In genomic region chr1:172525027-172525764, GRCm38 (mm10) we compare ENCODE assay signal across 8 mouse cellular contexts. TPM values are rescaled to one million over a fixed set of nuclear protein-coding genes. Genes with fewer than 3 reads are reported as not detected.
A peak's percentile ranks its signal among the peaks of the same experiment; 100 is the strongest.
DNase-seq lines count a peak whose midpoint lies in the region; ATAC-seq and TF ChIP-seq lines count a peak whose summit lies in the region.

No protein-coding gene starts in this region.

- peak; percentile 89 for TF ChIP-seq EP300 in heart, postnatal 0 days (IDR thresholded peaks at IDR 0.05; ENCODE audit: low read depth)

- H3K27me3 ChIP-seq in heart, postnatal 0 days (ENCODE audit: control insufficient read depth, insufficient read depth, low read length) = peaks cover 16% of the 10 kb centered on the region; the same call in 1 of the 2 replicates
- H3K27me3 ChIP-seq in midbrain, postnatal 0 days (ENCODE audit: insufficient read depth, low read length) = no peaks in the 10 kb centered on the region

- no peak overlapping the region for H3K9ac ChIP-seq in heart, postnatal 0 days (replicated peaks; ENCODE audit: low read depth, low read length)
- H3K9ac ChIP-seq in midbrain, postnatal 0 days (replicated peaks; ENCODE audit: low read length, poor library complexity, severe bottlenecking) = no peak overlapping the region

- H3K4me2 ChIP-seq in heart, postnatal 0 days (ENCODE audit: low read depth, low read length) = peak overlapping the region; percentile 49
- no peak overlapping the region for H3K4me2 ChIP-seq in midbrain, postnatal 0 days (ENCODE audit: low read depth, low read length, poor library complexity, severe bottlenecking)

- H3K27ac ChIP-seq in heart, postnatal 0 days (ENCODE audit: low read depth) = peak overlapping the region; percentile 88
- no peak overlapping the region for H3K27ac ChIP-seq in midbrain, postnatal 0 days (ENCODE audit: low read depth, low read length)

- DNase-seq in layer of hippocampus, adult 9-11 months = peak; percentile 68
- no peak for DNase-seq in layer of hippocampus, postnatal 10 days (ENCODE audit: low spot score in 2 of 2)
- peak; percentile 37 to 48 for DNase-seq in adrenal gland, postnatal 36 days
- DNase-seq in heart, postnatal 0 days (ENCODE audit: low spot score) = peak; percentile 70
- peak; percentile 47 to 67 for DNase-seq in kidney, postnatal 25 days
- DNase-seq in midbrain, postnatal 0 days (ENCODE audit: low spot score) = no peak
- no peak for DNase-seq in cerebellum, adult 11-12 months
- DNase-seq in cerebellum, adult 18-20 months = no peak

- H3K9me3 ChIP-seq in heart, postnatal 0 days (replicated peaks; ENCODE audit: control insufficient read depth, low read length) = no peaks in the 10 kb centered on the region
- no peaks in the 10 kb centered on the region for H3K9me3 ChIP-seq in midbrain, postnatal 0 days (ENCODE audit: low read length)

- H3K4me3 ChIP-seq in heart, postnatal 0 days (ENCODE audit: low read depth, low read length) = no peak overlapping the region
- no peak overlapping the region for H3K4me3 ChIP-seq in midbrain, postnatal 0 days (ENCODE audit: low read depth, low read length)

- H3K36me3 ChIP-seq in heart, postnatal 0 days (replicated peaks; ENCODE audit: control insufficient read depth, insufficient read depth, low read length) = no peaks in the 10 kb centered on the region
- no peaks in the 10 kb centered on the region for H3K36me3 ChIP-seq in midbrain, postnatal 0 days (ENCODE audit: insufficient read depth, low read length)

- peaks cover 7% of the 10 kb centered on the region; the same call in 1 of the 2 replicates for H3K4me1 ChIP-seq in heart, postnatal 0 days (ENCODE audit: control insufficient read depth, insufficient read depth)
- H3K4me1 ChIP-seq in midbrain, postnatal 0 days (ENCODE audit: insufficient read depth, low read length) = no peaks in the 10 kb centered on the region

- 38% methylated on average over 15 of the region's 15 CpGs for WGBS in heart, postnatal 0 days
- WGBS in midbrain, postnatal 0 days = 44% methylated on average over 15 of the region's 15 CpGs

- TF ChIP-seq CTCF in heart, postnatal 0 days (IDR thresholded peaks at IDR 0.05; ENCODE audit: low read depth) = peak; percentile 20; the same call in 1 of the 2 replicates
- peak; percentile 48 for TF ChIP-seq CTCF in midbrain, postnatal 0 days (IDR thresholded peaks at IDR 0.05)

- ATAC-seq in heart, postnatal 0 days (ENCODE audit: insufficient read depth, low read depth) = peak; percentile 50
- ATAC-seq in midbrain, postnatal 0 days (ENCODE audit: low FRiP score) = no peak

RNA-seq across cellular contexts. Expression of gene Cfap45, which starts 4.6 kb away (rescaled TPM):
- 1 to 10 TPM; 3.3 to 4.9 TPM for total RNA-seq in layer of hippocampus, postnatal 10 days (2021)
- under 1 TPM; 0.30 to 0.89 TPM for total RNA-seq in adrenal gland, postnatal 36 days (2021)
- 3.6 and 6.6 TPM in 2 replicates for total RNA-seq in heart, postnatal 0 days (2014; rRNA removed; ENCODE audit: low replicate concordance)
- polyA plus RNA-seq in heart, postnatal 0 days (2015; fragmentation: Nextera tagmentation; extraction: Ambion mirVana) = 2.3 and 2.6 TPM in 2 replicates
- 3.1 and 6.3 TPM in 2 replicates for total RNA-seq in midbrain, postnatal 0 days (2014; rRNA removed)
- polyA plus RNA-seq in midbrain, postnatal 0 days (2015; fragmentation: Nextera tagmentation; extraction: Ambion mirVana) = 3.9 and 5.4 TPM in 2 replicates

RNA-seq across cellular contexts. Expression of gene Tagln2, which starts 25.3 kb away (rescaled TPM):
- total RNA-seq in layer of hippocampus, postnatal 10 days (2021) = 10 to 100 TPM; 20.7 to 21.4 TPM
- 10 to 100 TPM; 90.5 to 91.7 TPM for total RNA-seq in adrenal gland, postnatal 36 days (2021)
- total RNA-seq in heart, postnatal 0 days (2014; rRNA removed; ENCODE audit: low replicate concordance) = 235 and 276 TPM in 2 replicates
- polyA plus RNA-seq in heart, postnatal 0 days (2015; fragmentation: Nextera tagmentation; extraction: Ambion mirVana) = 203 and 209 TPM in 2 replicates
- total RNA-seq in midbrain, postnatal 0 days (2014; rRNA removed) = 36.3 and 41.6 TPM in 2 replicates
- 36.7 and 41.8 TPM in 2 replicates for polyA plus RNA-seq in midbrain, postnatal 0 days (2015; fragmentation: Nextera tagmentation; extraction: Ambion mirVana)

RNA-seq across cellular contexts. Expression of gene Vsig8, which starts 30.5 kb away (rescaled TPM):
- under 1 TPM; 0.51 to 0.85 TPM for total RNA-seq in layer of hippocampus, postnatal 10 days (2021)
- under 1 TPM in 1 of 2 experiments, not detected in 1; 0.16 TPM for total RNA-seq in adrenal gland, postnatal 36 days (2021)
- not detected in 2 replicates for total RNA-seq in heart, postnatal 0 days (2014; rRNA removed; ENCODE audit: low replicate concordance)
- polyA plus RNA-seq in heart, postnatal 0 days (2015; fragmentation: Nextera tagmentation; extraction: Ambion mirVana) = 0.12 and 0.19 TPM in 2 replicates
- 0.11 and 2.3 TPM in 2 replicates for total RNA-seq in midbrain, postnatal 0 days (2014; rRNA removed)
- 1.3 and 2.5 TPM in 2 replicates for polyA plus RNA-seq in midbrain, postnatal 0 days (2015; fragmentation: Nextera tagmentation; extraction: Ambion mirVana)

RNA-seq across cellular contexts. Expression of gene Igsf9, which starts 43.6 kb away (rescaled TPM):
- 10 to 100 TPM; 13.9 to 15.5 TPM for total RNA-seq in layer of hippocampus, postnatal 10 days (2021)
- 1 to 10 TPM; 1.6 to 1.8 TPM for total RNA-seq in adrenal gland, postnatal 36 days (2021)
- total RNA-seq in heart, postnatal 0 days (2014; rRNA removed; ENCODE audit: low replicate concordance) = 3.2 and 15.5 TPM in 2 replicates
- 0.75 and 0.78 TPM in 2 replicates for polyA plus RNA-seq in heart, postnatal 0 days (2015; fragmentation: Nextera tagmentation; extraction: Ambion mirVana)
- total RNA-seq in midbrain, postnatal 0 days (2014; rRNA removed) = 40.6 and 53.9 TPM in 2 replicates
- 25.0 and 29.0 TPM in 2 replicates for polyA plus RNA-seq in midbrain, postnatal 0 days (2015; fragmentation: Nextera tagmentation; extraction: Ambion mirVana)

RNA-seq across cellular contexts. Expression of gene Slamf9, which starts 50.0 kb away (rescaled TPM):
- total RNA-seq in layer of hippocampus, postnatal 10 days (2021) = 1 to 10 TPM in 1 of 2 experiments, under 1 TPM in 1; 0.64 to 1.1 TPM
- total RNA-seq in adrenal gland, postnatal 36 days (2021) = 1 to 10 TPM; 2.3 to 4.5 TPM
- 1.9 and 5.8 TPM in 2 replicates for total RNA-seq in heart, postnatal 0 days (2014; rRNA removed; ENCODE audit: low replicate concordance)
- polyA plus RNA-seq in heart, postnatal 0 days (2015; fragmentation: Nextera tagmentation; extraction: Ambion mirVana) = 1.6 and 2.0 TPM in 2 replicates
- 0.19 and 0.38 TPM in 2 replicates for total RNA-seq in midbrain, postnatal 0 days (2014; rRNA removed)
- 0.20 and 0.29 TPM in 2 replicates for polyA plus RNA-seq in midbrain, postnatal 0 days (2015; fragmentation: Nextera tagmentation; extraction: Ambion mirVana)

Comparison
In these comparisons a context has a peak if more than half of its experiments do, and no peak if none do; other contexts are left out.
1. DNase-seq: peak in layer of hippocampus, adult 9-11 months (single experiment), adrenal gland, postnatal 36 days (2 of 2), heart, postnatal 0 days (single experiment) and kidney, postnatal 25 days (2 of 2); none in layer of hippocampus, postnatal 10 days (0 of 2), midbrain, postnatal 0 days (single experiment), cerebellum, adult 11-12 months (single experiment) and cerebellum, adult 18-20 months (0 of 2).